Mouse (Mus musculus): ENCODE data around the gene Prtn3.

- no peak for TF ChIP-seq CTCF (IDR thresholded peaks at IDR 0.05; ENCODE audit: insufficient read depth, low read depth, low read length)
- TF ChIP-seq POLR2A (IDR thresholded peaks at IDR 0.05; ENCODE audit: insufficient read depth, low read depth, low read length) = no peak
Measured at GRCm38 (mm10) chr10:79857894-79858293, 16.4 kb upstream of the Prtn3 start.

Data from olfactory bulb, adult 2 months (tissue).